Mouse (Mus musculus) ES-Bruce4 (cell line): ENCODE measurements around the gene Mid1.
"Not testable (repeated sequence)": the region's sequence is repeated elsewhere in the genome, so short reads cannot be mapped to it uniquely, and the experiment has no call there.

Experiments used
- CTCF ChIP-seq: IDR thresholded peaks from one replicate; pipeline ENCODE4 v1.8.1; 2011; ENCODE audit warnings: low read depth, low read length
- POLR2A ChIP-seq: IDR thresholded peaks from one replicate; pipeline ENCODE4 v1.8.1; 2011; ENCODE audit warnings: low read length; ENCODE audit not compliant: insufficient read depth

DNA sequence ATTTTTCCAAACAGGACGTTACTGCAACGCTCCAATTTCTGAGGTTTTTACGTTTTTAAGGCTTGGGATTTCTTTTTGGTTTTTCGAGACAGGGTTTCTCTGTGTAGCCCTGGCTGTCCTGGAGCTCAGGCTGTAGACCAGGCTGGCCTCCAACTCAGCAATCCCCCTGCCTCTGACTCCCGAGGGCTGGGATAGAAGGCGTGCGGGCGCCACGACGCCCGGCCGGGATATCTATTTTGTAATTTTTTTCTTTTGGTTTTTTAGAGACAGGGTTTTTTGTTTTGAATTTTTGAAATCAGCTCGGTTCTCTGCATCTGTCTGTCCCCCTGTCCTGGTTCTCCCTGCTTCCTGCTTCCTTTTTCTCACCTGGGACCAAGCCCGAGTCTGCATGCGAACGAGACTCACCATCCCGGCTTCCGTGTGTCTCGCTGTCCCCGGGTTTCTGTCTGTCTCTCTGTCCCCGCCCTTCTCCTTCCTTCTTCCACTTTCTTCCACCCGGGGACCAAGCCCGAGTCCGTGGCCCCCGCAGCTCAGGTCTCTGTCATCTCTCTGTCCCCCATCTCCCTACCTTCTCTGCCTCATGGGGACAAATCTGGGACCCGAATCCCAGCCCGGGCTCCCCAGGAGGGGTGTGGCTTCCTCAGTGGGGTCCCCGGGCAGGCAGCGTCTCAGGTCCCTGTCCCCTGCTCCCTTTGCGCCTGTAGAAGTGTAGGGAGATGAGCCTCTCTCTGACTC, 334.4 kb downstream of the Mid1 start:
- not testable (repeated sequence) for TF ChIP-seq POLR2A, CTCF
